Mouse (Mus musculus) cortical plate, adult 2 months (tissue): ENCODE data around the gene Gm20826. TPM values are rescaled to one million over a fixed set of nuclear protein-coding genes. Genes with fewer than 3 reads are reported as not detected.
"Not testable (repeated sequence)": the region's sequence is repeated elsewhere in the genome, so short reads cannot be mapped to it uniquely, and the experiment has no call there.

ENCODE experiments used
- H3K27ac ChIP-seq: fragments of 200-500 bp; 2 replicates; pipeline ENCODE4 v1.5.1; 2012; ENCODE audit warnings: low read length, control low read depth, inconsistent platforms; ENCODE audit not compliant: insufficient read depth
- H3K4me1 ChIP-seq: fragments of 200-500 bp; 2 replicates; pipeline ENCODE4 v1.6.1; 2011; ENCODE audit warnings: low read length; ENCODE audit not compliant: control insufficient read depth, insufficient read depth
- H3K4me3 ChIP-seq: fragments of 200-500 bp; 2 replicates; pipeline ENCODE4 v1.5.1; 2011; ENCODE audit warnings: mild to moderate bottlenecking, low read length, control low read depth; ENCODE audit not compliant: insufficient read depth
- polyA plus RNA-seq: library from polyadenylated mRNA; depleted of rRNA; stranded (reverse); fragments of >200 nt; gene quantifications from 2 replicates; pipeline ENCODE4 v1.2.3, GENCODE M21; 2012; rRNA removed

Gene Gm20826
- polyA plus RNA-seq: not detected in 2 replicates

- not testable (repeated sequence) for H3K4me3 ChIP-seq, H3K4me1 ChIP-seq, H3K27ac ChIP-seq
Measured at GRCm38 (mm10) chrY:7638389-7638788, at the start of gene Gm20826. Gene Gm20826 (minus strand): TSS chrY:7638489.

Other genes starting within 250 kb of the Gm20826 start
- gene Gm21788, start 233.5 kb downstream of the Gm20826 start, polyA plus RNA-seq: not detected in 2 replicates
- gene Gm28576, start 84.5 kb upstream of the Gm20826 start, polyA plus RNA-seq: not detected in 2 replicates